Mouse (Mus musculus): ENCODE measurements at regions not wholly inside any gene's neighbourhood (a gene's known extent, or its start where the extent isn't known, plus 50 kb on each side); places are given as distances from the start of the nearest gene placed in this dataset.

DNA sequence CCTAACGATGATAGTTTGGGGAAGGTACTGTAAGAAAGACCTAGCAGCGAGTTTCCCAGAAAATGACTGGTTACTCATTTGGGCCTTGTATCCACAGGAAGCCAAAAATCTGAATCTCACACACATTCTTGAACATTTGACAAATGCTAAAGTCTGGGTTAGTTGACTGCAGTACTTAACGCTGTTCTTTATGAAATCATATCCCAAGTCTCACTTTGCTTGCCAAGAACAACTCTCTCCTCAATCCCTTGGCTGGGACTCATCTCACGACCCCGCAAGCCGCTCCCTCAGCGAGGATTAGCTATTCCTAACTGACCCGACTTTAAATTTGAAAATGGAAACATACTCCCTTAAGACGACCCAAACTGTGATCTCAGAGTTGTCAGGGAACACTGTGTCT, 54.8 kb upstream of the Skap2 start:
- no peak overlapping the region for H3K4me3 ChIP-seq (ENCODE audit: insufficient read depth, low read depth, low read length)
- peak overlapping the region; percentile 1 for H3K27ac ChIP-seq (replicated peaks; ENCODE audit: low read depth, low read length)
- H3K4me1 ChIP-seq (ENCODE audit: control insufficient read depth, insufficient read depth, insufficient read length, low read length) = peaks cover 3% of the 10 kb centered on the region; the same call in 1 of the 2 replicates

DNA sequence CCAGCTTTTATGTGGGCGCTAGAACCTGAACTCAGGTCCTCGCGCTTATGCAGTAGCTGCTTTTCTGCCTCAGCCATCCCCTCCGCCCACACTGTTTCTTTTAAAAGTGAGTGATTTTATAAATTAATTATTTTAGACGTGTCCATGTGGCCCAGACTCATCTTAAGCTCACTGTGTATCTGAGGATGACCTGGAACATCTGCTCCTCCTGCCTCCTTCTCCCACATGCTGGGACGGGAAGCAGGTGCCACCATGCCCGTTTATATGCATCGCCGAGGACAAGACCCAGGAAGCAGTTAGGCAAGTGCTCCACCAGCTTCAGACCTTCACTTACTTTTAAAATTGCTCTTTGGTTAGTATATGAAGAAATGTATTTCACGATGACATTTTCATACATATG, 53.3 kb upstream of the Skap2 start:
- H3K4me3 ChIP-seq (ENCODE audit: insufficient read depth, low read depth, low read length) = no peak overlapping the region
- H3K27ac ChIP-seq (replicated peaks; ENCODE audit: low read depth, low read length) = no peak overlapping the region
- H3K4me1 ChIP-seq (ENCODE audit: control insufficient read depth, insufficient read depth, insufficient read length, low read length) = peaks cover 3% of the 10 kb centered on the region; the same call in 1 of the 2 replicates

DNA sequence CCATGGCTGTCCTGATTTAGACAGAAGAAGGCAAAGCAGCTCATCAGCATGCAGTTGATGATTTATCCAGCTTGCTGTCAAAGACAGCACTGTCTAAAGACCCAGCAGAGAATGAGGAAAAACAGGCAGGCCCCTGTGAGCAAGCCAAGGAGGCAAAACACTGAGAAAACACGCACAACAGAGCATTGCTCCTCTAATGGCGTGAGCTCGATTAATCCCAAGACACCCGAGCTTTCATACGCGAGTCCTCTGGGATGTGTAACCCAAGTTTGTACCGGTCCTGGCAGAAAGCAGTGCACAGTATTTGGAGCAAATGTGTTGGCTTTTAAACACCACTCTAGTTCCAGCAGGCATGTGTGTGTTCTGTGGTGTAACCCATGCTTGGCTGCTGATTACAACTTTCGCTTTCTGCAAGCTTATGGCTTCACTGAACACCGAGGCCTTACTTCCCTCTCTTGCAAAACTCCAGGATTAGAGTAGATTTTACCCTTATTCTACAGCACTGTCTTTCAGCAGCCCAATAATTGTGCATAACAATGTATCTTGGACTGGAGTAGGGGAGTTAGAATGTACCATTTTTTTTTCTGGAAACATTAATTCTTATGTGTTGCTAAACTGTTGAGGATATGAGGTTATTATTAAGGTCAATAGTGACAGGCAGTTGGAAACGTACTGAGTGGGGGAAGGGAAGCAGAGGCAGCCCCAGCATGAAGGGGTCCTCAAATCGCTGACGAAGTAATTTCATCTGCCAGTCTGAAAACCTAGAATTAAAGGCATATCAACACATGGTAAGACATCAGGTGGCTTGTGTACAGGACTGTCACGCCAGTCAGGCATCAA, 52.0 kb upstream of the Skap2 start:
- Histone ChIP-seq H3K4me3 (ENCODE audit: insufficient read depth, low read depth, low read length) (no peak overlapping the region), H3K27ac (replicated peaks; ENCODE audit: low read depth, low read length) (peak overlapping the region; percentile 59), H3K4me1 (ENCODE audit: control insufficient read depth, insufficient read depth, insufficient read length, low read length) (peaks cover 3% of the 10 kb centered on the region; the same call in 1 of the 2 replicates)

All from brown adipose tissue, adult 24 weeks (tissue).